Mouse (Mus musculus) intestine, postnatal 0 days (tissue): ENCODE results near the gene Smarca5. TPM values are rescaled to one million over a fixed set of nuclear protein-coding genes. Genes with fewer than 3 reads are reported as not detected.
A peak's percentile ranks its signal among the peaks of the same experiment; 100 is the strongest.
"Not testable (repeated sequence)": the region's sequence is repeated elsewhere in the genome, so short reads cannot be mapped to it uniquely, and the experiment has no call there.

Experiments used
- ATAC-seq: fragments of 200-750 bp; cut with Nextera tagmentation; 2 replicates; pipeline ENCODE4 v1.8.0; 2017; ENCODE audit warnings: mild to moderate bottlenecking, moderate TSS enrichment, moderate library complexity
- H3K27ac ChIP-seq: fragments of 300-500 bp; sonication (generic); 2 replicates; pipeline ENCODE4 v1.5.1; 2014; ENCODE audit warnings: mild to moderate bottlenecking, low read depth, low read length, moderate library complexity
- H3K27me3 ChIP-seq: fragments of 300-500 bp; sonication (generic); replicated peaks from 2 replicates; pipeline ENCODE4 v1.6.1; 2014; ENCODE audit warnings: low read length, mixed read lengths; ENCODE audit not compliant: control insufficient read depth, insufficient read depth
- H3K36me3 ChIP-seq: fragments of 300-500 bp; sonication (generic); 2 replicates; pipeline ENCODE4 v1.6.1; 2014; ENCODE audit warnings: mild to moderate bottlenecking, moderate library complexity; ENCODE audit not compliant: control insufficient read depth, insufficient read depth
- H3K4me1 ChIP-seq: fragments of 300-500 bp; sonication (generic); replicated peaks from 2 replicates; pipeline ENCODE4 v1.6.1; 2014; ENCODE audit warnings: antibody characterized with exemption, low read length, mixed read lengths; ENCODE audit not compliant: control insufficient read depth, insufficient read depth
- H3K4me2 ChIP-seq: fragments of 300-500 bp; sonication (generic); replicated peaks from 2 replicates; pipeline ENCODE4 v1.6.1; 2014; ENCODE audit warnings: low read depth, mild to moderate bottlenecking, moderate library complexity
- H3K4me3 ChIP-seq: fragments of 300-500 bp; sonication (generic); 2 replicates; pipeline ENCODE4 v1.5.1; 2014; ENCODE audit warnings: low read depth, low read length
- H3K9ac ChIP-seq: fragments of 300-500 bp; sonication (generic); 2 replicates; pipeline ENCODE4 v1.6.1; 2014; ENCODE audit warnings: mild to moderate bottlenecking, low read depth, low read length
- H3K9me3 ChIP-seq: fragments of 300-500 bp; sonication (generic); 2 replicates; pipeline ENCODE4 v1.6.1; 2016; ENCODE audit warnings: mixed run types; ENCODE audit not compliant: control insufficient read depth
- CTCF ChIP-seq: sonication (generic); IDR thresholded peaks from 2 replicates; pipeline ENCODE4 v1.5.1; 2016; ENCODE audit warnings: low read depth, mild to moderate bottlenecking, control low read depth, antibody characterized with exemption, moderate library complexity
- WGBS: fragments of 180-500 bp; shearing (Covaris S2); extraction: QIAGEN DNeasy Blood & Tissue Kit; methylation state at CpG from one replicate; pipeline ENCODE4 v1.1.7; 2014; 5-methylcytosine and 5-hydroxymethylcytosine counted together
- polyA plus RNA-seq: library from polyadenylated mRNA; unstranded; fragments of >200 nt; fragmentation: Nextera tagmentation; extraction: Ambion mirVana; gene quantifications from 2 replicates; pipeline ENCODE4 v1.2.1, GENCODE M21; 2015

Smarca5 gene
- 28.2 and 31.4 TPM in 2 replicates for polyA plus RNA-seq

- ATAC-seq = peak; percentile 99
These were observed at the start of gene Smarca5 for GRCm38 (mm10) chr8:80739155-80739924. Gene Smarca5, minus strand, starts transcription at chr8:80739497.

GRCm38 (mm10) chr8:80784559-80784958, 45.3 kb upstream of the Smarca5 start:
- Histone ChIP-seq H3K27ac (no peak overlapping the region), H3K27me3 (no peaks in the 10 kb centered on the region), H3K4me3 (no peak overlapping the region), H3K4me1 (peaks cover 6% of the 10 kb centered on the region; the same call in 1 of the 2 replicates), H3K9ac (no peak overlapping the region), H3K36me3 (peaks cover 28% of the 10 kb centered on the region), H3K9me3 (no peaks in the 10 kb centered on the region), H3K4me2 (no peak overlapping the region)
- no peak for ATAC-seq
- WGBS = 89% methylated on average over 9 of the region's 9 CpGs
- no peak for TF ChIP-seq CTCF

More at GRCm38 (mm10) chr8:80739155-80739924, at the start of gene Smarca5:
- 1% methylated on average over 63 of the region's 91 CpGs for WGBS
- H3K9me3 ChIP-seq, H3K36me3 ChIP-seq, H3K4me1 ChIP-seq, H3K27me3 ChIP-seq: not testable (repeated sequence)
- peak within 1 kb of the TSS; percentile 96 for H3K27ac ChIP-seq
- H3K4me2 ChIP-seq = peak within 1 kb of the TSS; percentile 95
- H3K9ac ChIP-seq = peak within 1 kb of the TSS; percentile 86
- TF ChIP-seq CTCF = peak; percentile 40
- peak within 1 kb of the TSS; percentile 92 for H3K4me3 ChIP-seq

GRCm38 (mm10) chr8:80783271-80783670, 44.0 kb upstream of the Smarca5 start:
- H3K27me3 ChIP-seq = no peaks in the 10 kb centered on the region
- no peak overlapping the region for H3K4me2 ChIP-seq
- WGBS = 64% methylated on average over 4 of the region's 4 CpGs
- no peak for TF ChIP-seq CTCF
- no peaks in the 10 kb centered on the region for H3K9me3 ChIP-seq
- no peak for ATAC-seq
- peaks cover 21% of the 10 kb centered on the region for H3K36me3 ChIP-seq
- H3K9ac ChIP-seq = no peak overlapping the region
- no peak overlapping the region for H3K27ac ChIP-seq
- no peak overlapping the region for H3K4me3 ChIP-seq
- peaks cover 7% of the 10 kb centered on the region; the same call in 1 of the 2 replicates for H3K4me1 ChIP-seq

GRCm38 (mm10) chr8:80781338-80781737, 42.0 kb upstream of the Smarca5 start:
- no peak overlapping the region for H3K4me3 ChIP-seq
- no peak for TF ChIP-seq CTCF
- WGBS = 20% methylated on average over 10 of the region's 10 CpGs
- H3K9ac ChIP-seq = no peak overlapping the region
- peaks cover 7% of the 10 kb centered on the region; the same call in 1 of the 2 replicates for H3K4me1 ChIP-seq
- H3K9me3 ChIP-seq = no peaks in the 10 kb centered on the region
- H3K36me3 ChIP-seq = peaks cover 25% of the 10 kb centered on the region
- H3K27ac ChIP-seq = peak overlapping the region; percentile 67
- H3K4me2 ChIP-seq = 0 out of 2 replicates have a peak overlapping the region, but pooled peaks have one; percentile 18
- ATAC-seq = peak; percentile 74
- H3K27me3 ChIP-seq = no peaks in the 10 kb centered on the region

- no peaks in the 10 kb centered on the region for H3K9me3 ChIP-seq
- no peak overlapping the region for H3K27ac ChIP-seq
- ATAC-seq = no peak
- H3K9ac ChIP-seq = no peak overlapping the region
- 54% methylated on average over 4 of the region's 4 CpGs for WGBS
- peaks cover 26% of the 10 kb centered on the region for H3K36me3 ChIP-seq
- no peak overlapping the region for H3K4me2 ChIP-seq
- TF ChIP-seq CTCF = no peak
- peaks cover 7% of the 10 kb centered on the region; the same call in 1 of the 2 replicates for H3K4me1 ChIP-seq
- no peak overlapping the region for H3K4me3 ChIP-seq
- H3K27me3 ChIP-seq = no peaks in the 10 kb centered on the region
These were observed 41.0 kb upstream of the Smarca5 start for GRCm38 (mm10) chr8:80780271-80780670.

GRCm38 (mm10) chr8:80776436-80776835, 37.1 kb upstream of the Smarca5 start:
- no peak for TF ChIP-seq CTCF
- 71% methylated on average over 8 of the region's 8 CpGs for WGBS
- Histone ChIP-seq H3K27me3 (no peaks in the 10 kb centered on the region), H3K4me1 (peaks cover 10% of the 10 kb centered on the region; the same call in 1 of the 2 replicates), H3K9ac (no peak overlapping the region), H3K27ac (no peak overlapping the region), H3K4me2 (no peak overlapping the region), H3K36me3 (peaks cover 29% of the 10 kb centered on the region), H3K9me3 (no peaks in the 10 kb centered on the region), H3K4me3 (no peak overlapping the region)
- ATAC-seq = no peak
